Mouse (Mus musculus): ENCODE data around the gene Ryr3.

GRCm38 (mm10) chr2:112900747-112901146 is 316.1 kb downstream of the Ryr3 start:
- TF ChIP-seq CHD2 (IDR thresholded peaks at IDR 0.05; ENCODE audit: low read depth, low read length) (no peak), ZNF384 (IDR thresholded peaks at IDR 0.05; ENCODE audit: low read depth, low read length) (no peak), ZC3H11A (IDR thresholded peaks at IDR 0.05; ENCODE audit: borderline replicate concordance, low read depth, low read length) (no peak)
